In the genomic region with DNA sequence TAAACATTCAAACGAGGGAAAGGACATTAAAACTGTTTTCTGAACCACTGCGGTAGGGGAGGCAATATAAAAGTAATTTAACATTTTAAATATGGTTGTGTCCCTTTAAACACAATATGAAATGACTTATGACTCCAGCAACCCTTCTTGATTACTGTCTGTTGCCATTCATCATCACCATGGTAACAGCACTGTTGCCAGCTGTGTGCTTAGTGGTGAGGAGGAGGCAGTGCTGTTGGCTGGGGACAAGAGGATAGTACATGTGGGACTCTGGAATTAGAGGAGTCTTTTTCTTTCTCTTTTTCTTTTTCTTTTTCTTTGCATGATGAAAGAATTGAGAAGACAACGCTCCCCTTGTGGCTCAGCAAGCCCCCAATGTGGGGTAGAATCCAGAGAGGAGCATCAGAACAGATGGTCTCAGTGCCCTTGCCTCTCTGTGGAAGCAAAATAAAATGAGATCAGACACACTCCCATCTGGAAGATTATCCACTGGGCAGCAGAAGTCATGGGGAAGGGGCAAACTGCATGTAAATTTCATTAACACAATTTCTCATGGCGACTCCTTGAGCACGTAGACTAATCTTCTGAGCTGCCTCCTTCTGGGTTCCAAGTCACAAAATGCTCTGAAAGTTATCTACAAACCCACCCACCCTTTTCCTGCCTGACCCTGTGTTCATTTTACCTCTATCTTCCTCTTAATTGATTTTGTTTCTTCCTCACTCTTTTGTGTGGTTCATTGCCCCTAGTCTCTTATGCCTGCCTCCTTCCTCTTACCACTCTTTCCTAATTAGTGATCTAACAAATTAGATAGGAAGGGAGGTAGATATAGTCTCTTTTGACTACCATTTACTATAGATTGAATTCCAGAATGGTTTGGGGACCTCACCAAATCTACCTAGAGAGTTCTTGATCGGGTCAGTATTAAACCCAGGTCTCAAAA, we compare ENCODE assay signal across 12 mouse cellular contexts.
DNase-seq lines count a peak whose midpoint lies in the region; ATAC-seq and TF ChIP-seq lines count a peak whose summit lies in the region.
"Had no signal": no experiment of that assay in that cellular context is flagged by ENCODE, and none has a peak within 500 bp of the region (broad histone marks: within the 10 kb centered on the region; RNA-seq: fewer than 3 reads in every experiment).

No protein-coding gene starts in this region.

- peak; percentile 94 for ATAC-seq in hindbrain, embryonic 15.5 days (ENCODE audit: low FRiP score, low read depth)
- ATAC-seq in neural tube, embryonic 14.5 days (ENCODE audit: low read depth), result peak; percentile 98
- ATAC-seq in intestine, postnatal 0 days, result no peak
- ATAC-seq: CD4-positive, CD25-positive, alpha-beta regulatory T cell, adult 4 months; intestine, embryonic 15.5 days had no signal

- H3K4me1 ChIP-seq in hindbrain, embryonic 15.5 days (replicated peaks), result peaks cover 5% of the 10 kb centered on the region; the same call in 1 of the 2 replicates
- H3K4me1 ChIP-seq in neural tube, embryonic 14.5 days (ENCODE audit: control insufficient read depth, insufficient read depth, low read length), result no peaks in the 10 kb centered on the region
- no peaks in the 10 kb centered on the region for H3K4me1 ChIP-seq in intestine, postnatal 0 days (replicated peaks; ENCODE audit: control insufficient read depth, insufficient read depth, low read length)
- H3K4me1 ChIP-seq: embryonic facial prominence, embryonic 15.5 days; intestine, embryonic 15.5 days had no signal

- 51% methylated on average over 6 of the region's 6 CpGs for WGBS in hindbrain, embryonic 15.5 days
- 51% methylated on average over 6 of the region's 6 CpGs for WGBS in neural tube, embryonic 14.5 days
- WGBS in intestine, postnatal 0 days, result 68% methylated on average over 6 of the region's 6 CpGs

- H3K4me2 ChIP-seq in hindbrain, embryonic 15.5 days, result no peak overlapping the region
- H3K4me2 ChIP-seq in neural tube, embryonic 14.5 days (ENCODE audit: low read depth, low read length), result no peak overlapping the region
- H3K4me2 ChIP-seq in intestine, postnatal 0 days (replicated peaks; ENCODE audit: low read depth), result no peak overlapping the region
- H3K4me2 ChIP-seq: embryonic facial prominence, embryonic 15.5 days; intestine, embryonic 15.5 days had no signal

- H3K9ac ChIP-seq in hindbrain, embryonic 15.5 days, result no peak overlapping the region
- H3K9ac ChIP-seq in neural tube, embryonic 14.5 days (replicated peaks; ENCODE audit: low read depth, low read length), result no peak overlapping the region
- H3K9ac ChIP-seq in intestine, postnatal 0 days (ENCODE audit: low read depth, low read length), result no peak overlapping the region
- H3K9ac ChIP-seq: embryonic facial prominence, embryonic 15.5 days; intestine, embryonic 15.5 days had no signal

- no peaks in the 10 kb centered on the region for H3K27me3 ChIP-seq in hindbrain, embryonic 15.5 days
- no peaks in the 10 kb centered on the region for H3K27me3 ChIP-seq in neural tube, embryonic 14.5 days (ENCODE audit: control insufficient read depth, insufficient read depth, low read length)
- H3K27me3 ChIP-seq in intestine, postnatal 0 days (replicated peaks; ENCODE audit: control insufficient read depth, insufficient read depth, low read length), result no peaks in the 10 kb centered on the region
- H3K27me3 ChIP-seq: embryonic facial prominence, embryonic 15.5 days; intestine, embryonic 15.5 days had no signal

- H3K27ac ChIP-seq in hindbrain, embryonic 15.5 days (replicated peaks), result peak overlapping the region; percentile 65
- H3K27ac ChIP-seq in neural tube, embryonic 14.5 days (ENCODE audit: low read depth, low read length), result no peak overlapping the region
- no peak overlapping the region for H3K27ac ChIP-seq in intestine, postnatal 0 days (ENCODE audit: low read depth, low read length)
- H3K27ac ChIP-seq: embryonic facial prominence, embryonic 15.5 days; intestine, embryonic 15.5 days had no signal

- H3K9me3 ChIP-seq in hindbrain, embryonic 15.5 days, result no peaks in the 10 kb centered on the region
- H3K9me3 ChIP-seq in neural tube, embryonic 14.5 days (ENCODE audit: control insufficient read depth, low read length), result no peaks in the 10 kb centered on the region
- no peaks in the 10 kb centered on the region for H3K9me3 ChIP-seq in intestine, postnatal 0 days (ENCODE audit: control insufficient read depth)
- H3K9me3 ChIP-seq: embryonic facial prominence, embryonic 15.5 days; intestine, embryonic 15.5 days had no signal

- no peak overlapping the region for H3K4me3 ChIP-seq in hindbrain, embryonic 15.5 days
- no peak overlapping the region for H3K4me3 ChIP-seq in neural tube, embryonic 14.5 days (ENCODE audit: low read depth, low read length)
- no peak overlapping the region for H3K4me3 ChIP-seq in intestine, postnatal 0 days (ENCODE audit: low read depth, low read length)
- H3K4me3 ChIP-seq: embryonic facial prominence, embryonic 15.5 days; intestine, embryonic 15.5 days had no signal

- no peak for TF ChIP-seq CTCF in intestine, postnatal 0 days (IDR thresholded peaks at IDR 0.05; ENCODE audit: low read depth)

- H3K36me3 ChIP-seq in hindbrain, embryonic 15.5 days, result no peaks in the 10 kb centered on the region
- H3K36me3 ChIP-seq in neural tube, embryonic 14.5 days (ENCODE audit: control insufficient read depth, insufficient read depth, low read length), result no peaks in the 10 kb centered on the region
- no peaks in the 10 kb centered on the region for H3K36me3 ChIP-seq in intestine, postnatal 0 days (ENCODE audit: control insufficient read depth, insufficient read depth)
- H3K36me3 ChIP-seq: embryonic facial prominence, embryonic 15.5 days; intestine, embryonic 15.5 days had no signal

- DNase-seq in gastrocnemius, postnatal 10 days, result peak; percentile 7
- no peak for DNase-seq in gastrocnemius, postnatal 25 days
- peak; percentile 5 for DNase-seq in embryo, embryonic 11.5 days (ENCODE audit: low read depth, low spot score)
- DNase-seq in natural killer cell, adult 2 months (ENCODE audit: low spot score in 2 of 2), result no peak
- DNase-seq in right cerebral cortex, postnatal 4 days, result no peak
- DNase-seq: heart, adult 11 months had no signal

Comparison
In these comparisons a context has a peak if more than half of its experiments do, and no peak if none do; other contexts are left out.
1. DNase-seq: peak in gastrocnemius, postnatal 10 days (single experiment) and embryo, embryonic 11.5 days (single experiment); none in gastrocnemius, postnatal 25 days (single experiment), natural killer cell, adult 2 months (0 of 2) and right cerebral cortex, postnatal 4 days (single experiment).